Mouse (Mus musculus) ES-E14 (cell line): ENCODE results near the gene Tex12. TPM values are rescaled to one million over a fixed set of nuclear protein-coding genes. Genes with fewer than 3 reads are reported as not detected.
A peak's percentile ranks its signal among the peaks of the same experiment; 100 is the strongest.

ENCODE experiments used
- DNase-seq: peaks from one replicate; pipeline ENCODE4 v3.0.0-alpha.2; 2013; ENCODE audit warnings: low read depth, low spot score
- H3K27ac ChIP-seq: 2 replicates; pipeline ENCODE4 v1.5.1; 2012; ENCODE audit warnings: low read depth, mild to moderate bottlenecking, low read length, moderate library complexity, mixed read lengths; ENCODE audit not compliant: poor library complexity, insufficient read depth, severe bottlenecking
- H3K36me3 ChIP-seq: 2 replicates; pipeline ENCODE4 v1.6.1; 2012; ENCODE audit warnings: mild to moderate bottlenecking, low read length, moderate library complexity, mixed read lengths; ENCODE audit not compliant: control insufficient read depth, poor library complexity, insufficient read depth, severe bottlenecking
- H3K4me1 ChIP-seq, 2 experiments: fragments of 150-350 bp in 1 of 2; sonication (generic) in 1 of 2; 2 replicates each; pipeline ENCODE4 v1.6.1; 2012; ENCODE audit warnings: low read length in 2 of 2, mild to moderate bottlenecking in 1 of 2, mixed read lengths in 1 of 2; ENCODE audit not compliant: control insufficient read depth in 2 of 2, insufficient read depth in 2 of 2, poor library complexity in 1 of 2
- H3K4me3 ChIP-seq, 2 experiments: fragments of 150-350 bp in 1 of 2; sonication (generic) in 1 of 2; 2 replicates each; pipeline ENCODE4 v1.5.1; 2012; ENCODE audit warnings: low read length in 2 of 2, low read depth in 1 of 2, mild to moderate bottlenecking in 1 of 2, mixed read lengths in 1 of 2; ENCODE audit not compliant: insufficient read depth in 1 of 2, poor library complexity in 1 of 2, severe bottlenecking in 1 of 2
- H3K9ac ChIP-seq: 2 replicates; pipeline ENCODE4 v1.6.1; 2012; ENCODE audit warnings: low read depth, mild to moderate bottlenecking, low read length, mixed read lengths; ENCODE audit not compliant: poor library complexity, insufficient read depth, severe bottlenecking
- H3K9me3 ChIP-seq: fragments of 150-350 bp; sonication (generic); 2 replicates; pipeline ENCODE4 v1.6.1; 2012; ENCODE audit warnings: low read depth, mild to moderate bottlenecking, low read length; ENCODE audit not compliant: control insufficient read depth, insufficient read depth
- CHD2 ChIP-seq: IDR thresholded peaks from 2 replicates; pipeline ENCODE4 v1.6.1; 2014; ENCODE audit warnings: mild to moderate bottlenecking, low read depth, low read length, inconsistent platforms
- HCFC1 ChIP-seq: IDR thresholded peaks from 2 replicates; pipeline ENCODE4 v1.6.1; 2012; ENCODE audit warnings: low read length, inconsistent platforms, borderline replicate concordance; ENCODE audit not compliant: insufficient read depth
- MAFK ChIP-seq: IDR thresholded peaks from 2 replicates; pipeline ENCODE4 v1.6.1; 2014; ENCODE audit warnings: mild to moderate bottlenecking, low read depth, low read length, inconsistent platforms; ENCODE audit not compliant: insufficient read depth
- ZC3H11A ChIP-seq: IDR thresholded peaks from 2 replicates; pipeline ENCODE4 v1.6.1; 2012; ENCODE audit warnings: low read depth, mild to moderate bottlenecking, inconsistent platforms, low read length, borderline replicate concordance
- ZNF384 ChIP-seq: IDR thresholded peaks from 2 replicates; pipeline ENCODE4 v1.6.1; 2012; ENCODE audit warnings: low read depth, low read length, inconsistent platforms
- in situ Hi-C, 2 experiments: fragments of 600-800 bp; cut with MboI; formaldehyde crosslinking; loops; one replicate each; pipeline ENCODE4 v1.15.1; 2025; ENCODE audit warnings: low sequenced_read_pairs in 2 of 2, inconsistent platforms in 1 of 2; ENCODE audit not compliant: unreplicated experiment in 2 of 2
- total RNA-seq: library from RNA; depleted of rRNA; stranded (reverse); fragments of 300-350 nt; gene quantifications from 2 replicates; pipeline ENCODE4 v1.2.3, GENCODE M21; 2012

Tex12 gene
- total RNA-seq, 1 experiment, result 0.94 TPM

- H3K36me3 ChIP-seq, result no peaks in the 10 kb centered on the region
- H3K4me3 ChIP-seq, result peak within 1 kb of the TSS in 1 of 2 experiments; percentile 26; a peak in 2 of 4 replicates
- H3K9ac ChIP-seq, result no peak within 1 kb of the TSS
- DNase-seq, result no peak
- H3K4me1 ChIP-seq, result peaks cover 4% of the 10 kb centered on the region in 2 experiments; a peak in 2 of 4 replicates
- H3K9me3 ChIP-seq, result no peaks in the 10 kb centered on the region
- in situ Hi-C loops, result no loop called here
- H3K27ac ChIP-seq, result no peak within 1 kb of the TSS
- TF ChIP-seq ZNF384 (no peak), MAFK (no peak), ZC3H11A (no peak), CHD2 (no peak), HCFC1 (no peak)
Measured at GRCm38 (mm10) chr9:50554241-50555093, 6.7 kb downstream of the Tex12 start, which contains the start of gene Il18. Gene Il18, plus strand, starts transcription at chr9:50554827.

- H3K9ac ChIP-seq, result no peak overlapping the region
- no peaks in the 10 kb centered on the region for H3K9me3 ChIP-seq
- H3K27ac ChIP-seq, result no peak overlapping the region
- H3K4me3 ChIP-seq, result no peak overlapping the region
- TF ChIP-seq MAFK (no peak), CHD2 (no peak), ZC3H11A (no peak)
- DNase-seq, result no peak
- H3K36me3 ChIP-seq, result no peaks in the 10 kb centered on the region
- H3K4me1 ChIP-seq, result peaks cover 4% of the 10 kb centered on the region in 2 experiments; a peak in 2 of 4 replicates
- in situ Hi-C loops, result no loop called here
Measured at GRCm38 (mm10) chr9:50553547-50553946, 7.6 kb downstream of the Tex12 start.

GRCm38 (mm10) chr9:50552206-50552605 is 8.9 kb downstream of the Tex12 start:
- Histone ChIP-seq H3K4me1 (peaks cover 4% of the 10 kb centered on the region in 2 experiments; a peak in 2 of 4 replicates), H3K27ac (no peak overlapping the region), H3K9ac (no peak overlapping the region), H3K9me3 (no peaks in the 10 kb centered on the region), H3K4me3 (no peak overlapping the region), H3K36me3 (no peaks in the 10 kb centered on the region)
- in situ Hi-C loops, result no loop called here
- TF ChIP-seq MAFK (no peak), HCFC1 (no peak), ZC3H11A (no peak), ZNF384 (no peak), CHD2 (no peak)
- no peak for DNase-seq

- H3K27ac ChIP-seq, result no peak overlapping the region
- DNase-seq, result no peak
- no peak overlapping the region for H3K9ac ChIP-seq
- H3K4me1 ChIP-seq, result no peaks in the 10 kb centered on the region
- in situ Hi-C loops, result no loop called here
- H3K4me3 ChIP-seq, result no peak overlapping the region
- H3K9me3 ChIP-seq, result no peaks in the 10 kb centered on the region
- no peak for TF ChIP-seq ZNF384
- no peak for TF ChIP-seq MAFK
- TF ChIP-seq CHD2, result no peak
- TF ChIP-seq HCFC1, result no peak
- no peak for TF ChIP-seq ZC3H11A
- no peaks in the 10 kb centered on the region for H3K36me3 ChIP-seq
Measured at GRCm38 (mm10) chr9:50548936-50549335, 12.2 kb downstream of the Tex12 start.
